Mouse (Mus musculus): ENCODE results near the gene Grin2c.

DNA sequence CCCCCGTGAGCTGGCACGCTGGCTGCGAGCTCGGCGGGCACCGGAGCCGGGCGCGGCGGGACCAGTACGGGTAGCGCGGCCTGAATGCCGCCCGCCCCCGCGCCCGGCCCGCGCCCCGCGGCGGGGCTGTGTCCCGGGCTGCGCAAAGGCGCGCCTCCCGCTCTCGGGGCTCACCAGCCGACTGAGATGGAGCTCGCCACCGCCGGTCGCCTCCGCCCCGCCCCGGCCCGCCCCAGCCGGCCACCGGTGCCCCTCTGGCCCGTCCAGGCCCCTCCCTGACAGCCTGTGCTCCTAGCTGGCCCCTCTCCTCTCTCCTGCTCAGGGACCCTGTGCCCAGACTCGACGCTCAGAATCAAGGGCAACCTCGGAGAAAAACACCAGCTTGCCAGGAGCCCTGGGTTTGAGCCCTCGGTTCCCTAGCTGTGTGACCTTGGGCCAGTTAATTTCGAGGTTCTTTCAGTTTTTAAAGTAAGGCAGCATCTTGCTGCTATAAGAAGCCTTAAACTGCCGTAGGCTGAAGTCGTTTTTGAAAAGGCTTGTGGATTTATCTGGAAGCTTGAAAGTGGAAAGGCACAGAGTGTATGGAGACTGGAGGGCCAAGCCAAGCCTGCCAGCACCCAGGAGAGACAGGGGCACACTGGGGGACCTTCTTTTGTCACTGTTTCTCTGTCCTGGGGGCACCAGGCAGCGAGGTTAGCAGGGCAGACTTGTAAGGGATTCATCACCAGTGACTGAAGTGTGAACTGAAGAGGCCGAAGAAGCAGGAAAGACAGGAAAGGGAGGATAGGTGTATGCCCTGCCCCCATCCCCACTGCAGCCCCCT is at the start of gene Grin2c:
- TF ChIP-seq POLR2A (IDR thresholded peaks at IDR 0.05; ENCODE audit: insufficient read depth, low read length) (no peak), CTCF (IDR thresholded peaks at IDR 0.05; ENCODE audit: low read depth, low read length) (no peak)

Data from ES-Bruce4 (cell line).